9 mouse cellular contexts compared by ENCODE assay signal in the genomic region with DNA sequence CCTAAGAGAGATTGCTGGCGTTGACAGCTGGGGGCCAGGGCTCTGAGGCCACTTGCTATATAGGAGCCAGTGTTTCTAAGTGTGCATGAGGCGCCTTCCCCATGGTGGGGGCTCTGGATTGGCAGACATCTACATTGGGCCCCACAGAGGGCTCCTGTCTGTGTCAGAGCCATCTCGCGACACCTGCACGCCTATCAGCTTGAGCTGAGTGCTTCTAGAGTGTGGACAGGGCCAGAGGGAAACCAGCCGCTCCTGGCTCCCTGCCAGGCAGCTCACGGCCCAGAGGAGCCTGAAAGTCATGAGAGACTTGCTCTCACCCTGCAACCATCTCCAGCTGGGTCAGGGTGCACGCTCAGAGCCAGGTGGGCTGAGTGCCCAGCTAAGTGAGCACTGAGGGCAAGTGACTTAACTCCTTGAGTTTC.
DNase-seq lines count a peak whose midpoint lies in the region; ATAC-seq and TF ChIP-seq lines count a peak whose summit lies in the region.
"Had no signal": no experiment of that assay in that cellular context is flagged by ENCODE, and none has a peak within 500 bp of the region (broad histone marks: within the 10 kb centered on the region; RNA-seq: fewer than 3 reads in every experiment).

No protein-coding gene starts in this region.

- peak; percentile 6 for DNase-seq in right cerebral cortex, postnatal 4 days
- no peak for DNase-seq in right cerebral cortex, postnatal 25 days
- peak; percentile 67 for DNase-seq in gastrocnemius, postnatal 14 days
- peak; percentile 79 for DNase-seq in lung, postnatal 0 days (ENCODE audit: low spot score)
- peak; percentile 73 for DNase-seq in thymus, postnatal 25 days
- DNase-seq in left cerebral cortex, postnatal 25 days (ENCODE audit: low spot score in 2 of 2) = no peak
- DNase-seq in yolk sac, embryonic 10.5 days (ENCODE audit: low spot score) = no peak
- DNase-seq: liver, embryonic 13.5 days had no signal

- H3K4me2 ChIP-seq in intestine, postnatal 0 days (replicated peaks; ENCODE audit: low read depth) = no peak overlapping the region
- no peak overlapping the region for H3K4me2 ChIP-seq in lung, postnatal 0 days (replicated peaks; ENCODE audit: low read depth, low read length)
- H3K4me2 ChIP-seq: liver, embryonic 13.5 days had no signal

- no peaks in the 10 kb centered on the region for H3K9me3 ChIP-seq in intestine, postnatal 0 days (ENCODE audit: control insufficient read depth)
- no peaks in the 10 kb centered on the region for H3K9me3 ChIP-seq in lung, postnatal 0 days (ENCODE audit: low read length)
- H3K9me3 ChIP-seq: liver, embryonic 13.5 days had no signal

- TF ChIP-seq CTCF in intestine, postnatal 0 days (IDR thresholded peaks at IDR 0.05; ENCODE audit: low read depth) = no peak
- TF ChIP-seq CTCF in lung, postnatal 0 days (IDR thresholded peaks at IDR 0.05) = no peak

- H3K4me1 ChIP-seq in intestine, postnatal 0 days (replicated peaks; ENCODE audit: control insufficient read depth, insufficient read depth, low read length) = 0 out of 2 replicates have a peak, but pooled peaks cover 3% of the 10 kb centered on the region
- peaks cover 3% of the 10 kb centered on the region; the same call in 1 of the 2 replicates for H3K4me1 ChIP-seq in lung, postnatal 0 days (ENCODE audit: insufficient read depth, low read depth, low read length)
- H3K4me1 ChIP-seq: liver, embryonic 13.5 days had no signal

- H3K4me3 ChIP-seq in intestine, postnatal 0 days (ENCODE audit: low read depth, low read length) = no peak overlapping the region
- H3K4me3 ChIP-seq in lung, postnatal 0 days (ENCODE audit: low read depth, low read length) = no peak overlapping the region
- H3K4me3 ChIP-seq: liver, embryonic 13.5 days had no signal

- no peak overlapping the region for H3K9ac ChIP-seq in intestine, postnatal 0 days (ENCODE audit: low read depth, low read length)
- H3K9ac ChIP-seq in lung, postnatal 0 days (replicated peaks; ENCODE audit: low read depth) = no peak overlapping the region
- H3K9ac ChIP-seq: liver, embryonic 13.5 days had no signal

- TF ChIP-seq EP300 in lung, postnatal 0 days (IDR thresholded peaks at IDR 0.05) = peak; percentile 46; the same call in 1 of the 2 replicates

- H3K27ac ChIP-seq in intestine, postnatal 0 days (ENCODE audit: low read depth, low read length) = no peak overlapping the region
- 0 out of 2 replicates have a peak overlapping the region, but pooled peaks have one; percentile 6 for H3K27ac ChIP-seq in lung, postnatal 0 days (ENCODE audit: low read length)
- H3K27ac ChIP-seq: liver, embryonic 13.5 days had no signal

- 20% methylated on average over 8 of the region's 8 CpGs for WGBS in intestine, postnatal 0 days
- 19% methylated on average over 8 of the region's 8 CpGs for WGBS in lung, postnatal 0 days

- intact Hi-C loops in gastrocnemius, postnatal 14 days (cut with DNase I; ENCODE audit: low total_unique reads) = no loop called here
- intact Hi-C loops in left cerebral cortex, postnatal 25 days (cut with DNase I) = no loop called here

- no peaks in the 10 kb centered on the region for H3K36me3 ChIP-seq in intestine, postnatal 0 days (ENCODE audit: control insufficient read depth, insufficient read depth)
- no peaks in the 10 kb centered on the region for H3K36me3 ChIP-seq in lung, postnatal 0 days (ENCODE audit: insufficient read depth, low read length)
- H3K36me3 ChIP-seq: liver, embryonic 13.5 days had no signal

- H3K27me3 ChIP-seq in intestine, postnatal 0 days (replicated peaks; ENCODE audit: control insufficient read depth, insufficient read depth, low read length) = no peaks in the 10 kb centered on the region
- H3K27me3 ChIP-seq in lung, postnatal 0 days (replicated peaks; ENCODE audit: insufficient read depth, low read length) = no peaks in the 10 kb centered on the region
- H3K27me3 ChIP-seq: liver, embryonic 13.5 days had no signal

- ATAC-seq in intestine, postnatal 0 days = peak; percentile 66; the same call in 1 of the 2 replicates
- peak; percentile 95 for ATAC-seq in lung, postnatal 0 days

Comparison
In these comparisons a context has a peak if more than half of its experiments do, and no peak if none do; other contexts are left out.
1. DNase-seq: peak in right cerebral cortex, postnatal 4 days (single experiment), gastrocnemius, postnatal 14 days (single experiment), lung, postnatal 0 days (single experiment) and thymus, postnatal 25 days (single experiment); none in right cerebral cortex, postnatal 25 days (single experiment), left cerebral cortex, postnatal 25 days (0 of 2) and yolk sac, embryonic 10.5 days (single experiment).